Mouse (Mus musculus): ENCODE results near the gene Ptprm. TPM values are rescaled to one million over a fixed set of nuclear protein-coding genes. Genes with fewer than 3 reads are reported as not detected.

The Ptprm gene
- polyA plus RNA-seq, 1 experiment from 2014 or later = 17.6 TPM

GRCm38 (mm10) chr17:66743321-66743720, 610.9 kb downstream of the Ptprm start:
- no peaks in the 10 kb centered on the region for H3K36me3 ChIP-seq
- no peak for ATAC-seq (ENCODE audit: insufficient number of reproducible peaks, low FRiP score, low TSS enrichment, low read depth)
- H3K4me1 ChIP-seq = no peaks in the 10 kb centered on the region
- H3K4me2 ChIP-seq (replicated peaks) = no peak overlapping the region
- WGBS = 54% methylated on average over 7 of the region's 7 CpGs
- H3K4me3 ChIP-seq (replicated peaks) = no peak overlapping the region
- H3K27me3 ChIP-seq = no peaks in the 10 kb centered on the region
- H3K9ac ChIP-seq = no peak overlapping the region
- H3K9me3 ChIP-seq (replicated peaks) = no peaks in the 10 kb centered on the region
- no peak overlapping the region for H3K27ac ChIP-seq (replicated peaks)

- Histone ChIP-seq H3K36me3 (no peaks in the 10 kb centered on the region), H3K4me3 (replicated peaks) (no peak overlapping the region), H3K9me3 (replicated peaks) (no peaks in the 10 kb centered on the region), H3K4me1 (no peaks in the 10 kb centered on the region), H3K27ac (replicated peaks) (no peak overlapping the region), H3K27me3 (no peaks in the 10 kb centered on the region), H3K4me2 (replicated peaks) (no peak overlapping the region), H3K9ac (no peak overlapping the region)
- WGBS = 70% methylated on average over 8 of the region's 8 CpGs
- ATAC-seq (ENCODE audit: insufficient number of reproducible peaks, low FRiP score, low TSS enrichment, low read depth) = no peak; the same call in 1 of the 2 replicates
Observed at GRCm38 (mm10) chr17:66738779-66739345, 615.4 kb downstream of the Ptprm start.

- no peaks in the 10 kb centered on the region for H3K27me3 ChIP-seq
- no peak overlapping the region for H3K4me3 ChIP-seq (replicated peaks)
- H3K4me1 ChIP-seq = no peaks in the 10 kb centered on the region
- H3K9me3 ChIP-seq (replicated peaks) = no peaks in the 10 kb centered on the region
- 73% methylated on average over 6 of the region's 6 CpGs for WGBS
- no peak for ATAC-seq (ENCODE audit: insufficient number of reproducible peaks, low FRiP score, low TSS enrichment, low read depth)
- H3K4me2 ChIP-seq (replicated peaks) = no peak overlapping the region
- no peak overlapping the region for H3K27ac ChIP-seq (replicated peaks)
- no peak overlapping the region for H3K9ac ChIP-seq
- H3K36me3 ChIP-seq = no peaks in the 10 kb centered on the region
Observed at GRCm38 (mm10) chr17:66738331-66738730, 615.9 kb downstream of the Ptprm start.

- no peak overlapping the region for H3K4me2 ChIP-seq (replicated peaks)
- no peaks in the 10 kb centered on the region for H3K36me3 ChIP-seq
- no peaks in the 10 kb centered on the region for H3K27me3 ChIP-seq
- no peak overlapping the region for H3K27ac ChIP-seq (replicated peaks)
- H3K9ac ChIP-seq = no peak overlapping the region
- H3K4me3 ChIP-seq (replicated peaks) = no peak overlapping the region
- peak; percentile 54; the same call in 1 of the 2 replicates for ATAC-seq (ENCODE audit: insufficient number of reproducible peaks, low FRiP score, low TSS enrichment, low read depth)
- 47% methylated on average over 6 of the region's 6 CpGs for WGBS
- H3K9me3 ChIP-seq (replicated peaks) = no peaks in the 10 kb centered on the region
- no peaks in the 10 kb centered on the region for H3K4me1 ChIP-seq
Observed at GRCm38 (mm10) chr17:66736450-66736849, 617.8 kb downstream of the Ptprm start.

- Histone ChIP-seq H3K27ac (replicated peaks) (no peak overlapping the region), H3K27me3 (no peaks in the 10 kb centered on the region), H3K36me3 (no peaks in the 10 kb centered on the region), H3K9me3 (replicated peaks) (no peaks in the 10 kb centered on the region), H3K9ac (no peak overlapping the region), H3K4me3 (replicated peaks) (no peak overlapping the region), H3K4me2 (replicated peaks) (no peak overlapping the region), H3K4me1 (no peaks in the 10 kb centered on the region)
- no peak for ATAC-seq (ENCODE audit: insufficient number of reproducible peaks, low FRiP score, low TSS enrichment, low read depth)
- WGBS = 73% methylated on average over 12 of the region's 12 CpGs
Observed at GRCm38 (mm10) chr17:66733541-66733940, 620.7 kb downstream of the Ptprm start.

- H3K9ac ChIP-seq = no peak overlapping the region
- no peak overlapping the region for H3K4me2 ChIP-seq (replicated peaks)
- no peak overlapping the region for H3K4me3 ChIP-seq (replicated peaks)
- no peaks in the 10 kb centered on the region for H3K9me3 ChIP-seq (replicated peaks)
- H3K27me3 ChIP-seq = no peaks in the 10 kb centered on the region
- no peak overlapping the region for H3K27ac ChIP-seq (replicated peaks)
- no peak for ATAC-seq (ENCODE audit: insufficient number of reproducible peaks, low FRiP score, low TSS enrichment, low read depth)
- H3K36me3 ChIP-seq = no peaks in the 10 kb centered on the region
- 62% methylated on average over 6 of the region's 6 CpGs for WGBS
- H3K4me1 ChIP-seq = no peaks in the 10 kb centered on the region
Observed at GRCm38 (mm10) chr17:66729979-66730378, 624.3 kb downstream of the Ptprm start.

GRCm38 (mm10) chr17:66720992-66721351, 633.3 kb downstream of the Ptprm start:
- no peak overlapping the region for H3K4me3 ChIP-seq (replicated peaks)
- no peaks in the 10 kb centered on the region for H3K9me3 ChIP-seq (replicated peaks)
- H3K36me3 ChIP-seq = no peaks in the 10 kb centered on the region
- 41% methylated on average over 9 of the region's 9 CpGs for WGBS
- H3K4me2 ChIP-seq (replicated peaks) = no peak overlapping the region
- no peaks in the 10 kb centered on the region for H3K27me3 ChIP-seq
- no peak for ATAC-seq (ENCODE audit: insufficient number of reproducible peaks, low FRiP score, low TSS enrichment, low read depth)
- 0 out of 2 replicates have a peak, but pooled peaks cover 7% of the 10 kb centered on the region for H3K4me1 ChIP-seq
- no peak overlapping the region for H3K27ac ChIP-seq (replicated peaks)
- H3K9ac ChIP-seq = no peak overlapping the region

GRCm38 (mm10) chr17:66720200-66720991, 633.9 kb downstream of the Ptprm start:
- Histone ChIP-seq H3K4me3 (replicated peaks) (no peak overlapping the region), H3K9ac (no peak overlapping the region), H3K4me1 (0 out of 2 replicates have a peak, but pooled peaks cover 7% of the 10 kb centered on the region), H3K27me3 (no peaks in the 10 kb centered on the region), H3K36me3 (no peaks in the 10 kb centered on the region), H3K9me3 (replicated peaks) (no peaks in the 10 kb centered on the region), H3K4me2 (replicated peaks) (no peak overlapping the region), H3K27ac (replicated peaks) (no peak overlapping the region)
- 35% methylated on average over 11 of the region's 11 CpGs for WGBS
- ATAC-seq (ENCODE audit: insufficient number of reproducible peaks, low FRiP score, low TSS enrichment, low read depth) = no peak

GRCm38 (mm10) chr17:66712456-66713205, 641.6 kb downstream of the Ptprm start:
- H3K9ac ChIP-seq = no peak overlapping the region
- no peak overlapping the region for H3K27ac ChIP-seq (replicated peaks)
- H3K4me2 ChIP-seq (replicated peaks) = no peak overlapping the region
- H3K4me1 ChIP-seq = peaks cover 11% of the 10 kb centered on the region; the same call in 1 of the 2 replicates
- no peaks in the 10 kb centered on the region for H3K27me3 ChIP-seq
- H3K36me3 ChIP-seq = no peaks in the 10 kb centered on the region
- H3K4me3 ChIP-seq (replicated peaks) = no peak overlapping the region
- no peaks in the 10 kb centered on the region for H3K9me3 ChIP-seq (replicated peaks)
- no peak for ATAC-seq (ENCODE audit: insufficient number of reproducible peaks, low FRiP score, low TSS enrichment, low read depth)
- 82% methylated on average over 9 of the region's 9 CpGs for WGBS

GRCm38 (mm10) chr17:66711221-66712016, 642.8 kb downstream of the Ptprm start:
- Histone ChIP-seq H3K4me3 (replicated peaks) (no peak overlapping the region), H3K27me3 (no peaks in the 10 kb centered on the region), H3K9ac (no peak overlapping the region), H3K36me3 (no peaks in the 10 kb centered on the region), H3K4me2 (replicated peaks) (no peak overlapping the region), H3K9me3 (replicated peaks) (no peaks in the 10 kb centered on the region), H3K27ac (replicated peaks) (no peak overlapping the region), H3K4me1 (peaks cover 11% of the 10 kb centered on the region; the same call in 1 of the 2 replicates)
- 61% methylated on average over 6 of the region's 6 CpGs for WGBS
- 0 out of 2 replicates have a peak, but pooled peaks have one; percentile 24 for ATAC-seq (ENCODE audit: insufficient number of reproducible peaks, low FRiP score, low TSS enrichment, low read depth)

GRCm38 (mm10) chr17:66710568-66710967, 643.7 kb downstream of the Ptprm start:
- Histone ChIP-seq H3K27ac (replicated peaks) (no peak overlapping the region), H3K36me3 (no peaks in the 10 kb centered on the region), H3K4me2 (replicated peaks) (no peak overlapping the region), H3K9ac (no peak overlapping the region), H3K4me1 (peaks cover 11% of the 10 kb centered on the region; the same call in 1 of the 2 replicates), H3K27me3 (no peaks in the 10 kb centered on the region), H3K4me3 (replicated peaks) (no peak overlapping the region), H3K9me3 (replicated peaks) (no peaks in the 10 kb centered on the region)
- ATAC-seq (ENCODE audit: insufficient number of reproducible peaks, low FRiP score, low TSS enrichment, low read depth) = no peak
- WGBS = 27% methylated on average over 4 of the region's 4 CpGs
